Mouse (Mus musculus): ENCODE measurements around the gene Tnni2. TPM values are rescaled to one million over a fixed set of nuclear protein-coding genes. Genes with fewer than 3 reads are reported as not detected.

Tnni2 gene
- polyA plus RNA-seq, 1 experiment from 2014 or later = not detected

GRCm38 (mm10) chr7:142478574-142478973 is 37.0 kb downstream of the Tnni2 start:
- Histone ChIP-seq H3K27me3 (ENCODE audit: control insufficient read depth, insufficient read depth, low read length) (no peaks in the 10 kb centered on the region), H3K27ac (replicated peaks; ENCODE audit: low read depth, low read length) (no peak overlapping the region), H3K4me3 (replicated peaks; ENCODE audit: low read depth, low read length) (no peak overlapping the region), H3K4me1 (ENCODE audit: control insufficient read depth, insufficient read depth, low read length) (peaks cover 13% of the 10 kb centered on the region), H3K9me3 (ENCODE audit: control insufficient read depth, low read length) (no peaks in the 10 kb centered on the region), H3K9ac (replicated peaks; ENCODE audit: low read length) (no peak overlapping the region), H3K4me2 (ENCODE audit: low read length) (no peak overlapping the region), H3K36me3 (ENCODE audit: control insufficient read depth, insufficient read depth, low read length) (no peaks in the 10 kb centered on the region)
- WGBS = 20% methylated on average over 2 of the region's 2 CpGs
- DNase-seq (no peak), ATAC-seq (ENCODE audit: low FRiP score, low TSS enrichment) (no peak)

- peaks cover 13% of the 10 kb centered on the region for H3K4me1 ChIP-seq (ENCODE audit: control insufficient read depth, insufficient read depth, low read length)
- DNase-seq = no peak
- H3K9me3 ChIP-seq (ENCODE audit: control insufficient read depth, low read length) = no peaks in the 10 kb centered on the region
- no peaks in the 10 kb centered on the region for H3K36me3 ChIP-seq (ENCODE audit: control insufficient read depth, insufficient read depth, low read length)
- no peak overlapping the region for H3K27ac ChIP-seq (replicated peaks; ENCODE audit: low read depth, low read length)
- H3K27me3 ChIP-seq (ENCODE audit: control insufficient read depth, insufficient read depth, low read length) = no peaks in the 10 kb centered on the region
- no peak overlapping the region for H3K4me2 ChIP-seq (ENCODE audit: low read length)
- H3K9ac ChIP-seq (replicated peaks; ENCODE audit: low read length) = no peak overlapping the region
- ATAC-seq (ENCODE audit: low FRiP score, low TSS enrichment) = no peak
- no peak overlapping the region for H3K4me3 ChIP-seq (replicated peaks; ENCODE audit: low read depth, low read length)
Observed at GRCm38 (mm10) chr7:142479307-142479706, 37.7 kb downstream of the Tnni2 start.

DNA sequence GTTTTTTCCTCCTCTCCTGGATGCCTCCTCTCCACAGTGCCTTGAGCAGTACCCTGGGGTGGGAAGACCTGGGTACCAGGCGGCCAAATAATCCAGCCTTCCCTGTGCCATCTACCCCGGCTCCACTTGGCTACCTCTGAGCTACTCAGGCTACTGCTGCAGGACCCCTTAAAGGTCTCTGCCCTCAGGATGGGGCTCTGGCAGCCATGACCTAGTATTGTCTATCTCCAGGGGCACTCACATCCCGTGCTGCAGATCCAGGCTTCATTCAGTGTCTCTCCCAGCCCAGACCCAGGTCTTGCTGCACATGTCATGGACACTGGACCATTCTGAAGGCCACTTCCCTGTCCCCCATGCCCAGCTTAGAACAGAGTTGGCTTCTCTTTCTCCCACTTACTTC is 38.3 kb downstream of the Tnni2 start:
- no peak overlapping the region for H3K9ac ChIP-seq (replicated peaks; ENCODE audit: low read length)
- H3K27ac ChIP-seq (replicated peaks; ENCODE audit: low read depth, low read length) = no peak overlapping the region
- H3K4me3 ChIP-seq (replicated peaks; ENCODE audit: low read depth, low read length) = no peak overlapping the region
- no peaks in the 10 kb centered on the region for H3K9me3 ChIP-seq (ENCODE audit: control insufficient read depth, low read length)
- ATAC-seq (ENCODE audit: low FRiP score, low TSS enrichment) (no peak), DNase-seq (no peak)
- H3K4me1 ChIP-seq (ENCODE audit: control insufficient read depth, insufficient read depth, low read length) = peaks cover 13% of the 10 kb centered on the region
- no peak overlapping the region for H3K4me2 ChIP-seq (ENCODE audit: low read length)
- 94% methylated on average over 3 of the region's 3 CpGs for WGBS
- H3K27me3 ChIP-seq (ENCODE audit: control insufficient read depth, insufficient read depth, low read length) = no peaks in the 10 kb centered on the region
- no peaks in the 10 kb centered on the region for H3K36me3 ChIP-seq (ENCODE audit: control insufficient read depth, insufficient read depth, low read length)

GRCm38 (mm10) chr7:142480661-142481060 is 39.1 kb downstream of the Tnni2 start:
- no peaks in the 10 kb centered on the region for H3K9me3 ChIP-seq (ENCODE audit: control insufficient read depth, low read length)
- peaks cover 13% of the 10 kb centered on the region for H3K4me1 ChIP-seq (ENCODE audit: control insufficient read depth, insufficient read depth, low read length)
- H3K4me3 ChIP-seq (replicated peaks; ENCODE audit: low read depth, low read length) = no peak overlapping the region
- no peaks in the 10 kb centered on the region for H3K36me3 ChIP-seq (ENCODE audit: control insufficient read depth, insufficient read depth, low read length)
- H3K4me2 ChIP-seq (ENCODE audit: low read length) = no peak overlapping the region
- H3K27me3 ChIP-seq (ENCODE audit: control insufficient read depth, insufficient read depth, low read length) = no peaks in the 10 kb centered on the region
- ATAC-seq (ENCODE audit: low FRiP score, low TSS enrichment) (no peak), DNase-seq (no peak)
- no peak overlapping the region for H3K27ac ChIP-seq (replicated peaks; ENCODE audit: low read depth, low read length)
- H3K9ac ChIP-seq (replicated peaks; ENCODE audit: low read length) = no peak overlapping the region
- WGBS = 98% methylated on average over 3 of the region's 3 CpGs

GRCm38 (mm10) chr7:142481186-142481567 is 39.6 kb downstream of the Tnni2 start:
- no peak for ATAC-seq (ENCODE audit: low FRiP score, low TSS enrichment)
- Histone ChIP-seq H3K9me3 (ENCODE audit: control insufficient read depth, low read length) (no peaks in the 10 kb centered on the region), H3K27ac (replicated peaks; ENCODE audit: low read depth, low read length) (peak overlapping the region; percentile 54; the same call in 1 of the 2 replicates), H3K27me3 (ENCODE audit: control insufficient read depth, insufficient read depth, low read length) (no peaks in the 10 kb centered on the region), H3K9ac (replicated peaks; ENCODE audit: low read length) (peak overlapping the region; percentile 55), H3K4me2 (ENCODE audit: low read length) (peak overlapping the region; percentile 62), H3K36me3 (ENCODE audit: control insufficient read depth, insufficient read depth, low read length) (no peaks in the 10 kb centered on the region), H3K4me1 (ENCODE audit: control insufficient read depth, insufficient read depth, low read length) (peaks cover 13% of the 10 kb centered on the region), H3K4me3 (replicated peaks; ENCODE audit: low read depth, low read length) (peak overlapping the region; percentile 23)
- peak; percentile 69 for DNase-seq
- 7% methylated on average over 5 of the region's 5 CpGs for WGBS

- DNase-seq (peak; percentile 70), ATAC-seq (ENCODE audit: low FRiP score, low TSS enrichment) (peak; percentile 60)
- Histone ChIP-seq H3K36me3 (ENCODE audit: control insufficient read depth, insufficient read depth, low read length) (no peaks in the 10 kb centered on the region), H3K9me3 (ENCODE audit: control insufficient read depth, low read length) (no peaks in the 10 kb centered on the region), H3K4me2 (ENCODE audit: low read length) (peak overlapping the region; percentile 62), H3K9ac (replicated peaks; ENCODE audit: low read length) (peak overlapping the region; percentile 55), H3K4me1 (ENCODE audit: control insufficient read depth, insufficient read depth, low read length) (peaks cover 13% of the 10 kb centered on the region), H3K27me3 (ENCODE audit: control insufficient read depth, insufficient read depth, low read length) (no peaks in the 10 kb centered on the region), H3K27ac (replicated peaks; ENCODE audit: low read depth, low read length) (peak overlapping the region; percentile 54), H3K4me3 (replicated peaks; ENCODE audit: low read depth, low read length) (peak overlapping the region; percentile 23)
- 1% methylated on average over 21 of the region's 22 CpGs for WGBS
Observed at GRCm38 (mm10) chr7:142481568-142482255, 40.1 kb downstream of the Tnni2 start.

DNA sequence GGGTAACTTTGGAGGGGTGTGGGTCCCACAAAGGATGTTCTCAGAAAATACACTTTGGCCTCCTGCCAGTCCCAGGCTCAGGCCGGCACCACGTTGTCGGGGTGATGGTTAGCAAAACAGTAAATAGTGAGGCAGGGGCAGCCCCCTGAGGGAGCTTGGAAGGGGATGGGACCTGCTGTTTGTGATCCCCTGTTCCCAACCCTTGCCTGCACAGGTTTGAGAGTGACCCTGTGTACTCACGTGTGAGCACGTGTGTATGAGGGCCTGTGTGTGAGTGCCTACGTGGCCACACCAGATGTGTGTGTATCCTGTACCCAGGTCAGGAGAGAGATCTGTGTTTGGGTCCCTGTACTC is 40.6 kb downstream of the Tnni2 start:
- Histone ChIP-seq H3K4me2 (ENCODE audit: low read length) (peak overlapping the region; percentile 62), H3K4me3 (replicated peaks; ENCODE audit: low read depth, low read length) (no peak overlapping the region), H3K9me3 (ENCODE audit: control insufficient read depth, low read length) (no peaks in the 10 kb centered on the region), H3K27me3 (ENCODE audit: control insufficient read depth, insufficient read depth, low read length) (no peaks in the 10 kb centered on the region), H3K9ac (replicated peaks; ENCODE audit: low read length) (no peak overlapping the region; the same call in 1 of the 2 replicates), H3K27ac (replicated peaks; ENCODE audit: low read depth, low read length) (peak overlapping the region; percentile 54), H3K4me1 (ENCODE audit: control insufficient read depth, insufficient read depth, low read length) (peaks cover 13% of the 10 kb centered on the region), H3K36me3 (ENCODE audit: control insufficient read depth, insufficient read depth, low read length) (no peaks in the 10 kb centered on the region)
- ATAC-seq (ENCODE audit: low FRiP score, low TSS enrichment) = peak; percentile 47; the same call in 1 of the 2 replicates
- WGBS = 19% methylated on average over 6 of the region's 6 CpGs
- DNase-seq = peak; percentile 61

DNA sequence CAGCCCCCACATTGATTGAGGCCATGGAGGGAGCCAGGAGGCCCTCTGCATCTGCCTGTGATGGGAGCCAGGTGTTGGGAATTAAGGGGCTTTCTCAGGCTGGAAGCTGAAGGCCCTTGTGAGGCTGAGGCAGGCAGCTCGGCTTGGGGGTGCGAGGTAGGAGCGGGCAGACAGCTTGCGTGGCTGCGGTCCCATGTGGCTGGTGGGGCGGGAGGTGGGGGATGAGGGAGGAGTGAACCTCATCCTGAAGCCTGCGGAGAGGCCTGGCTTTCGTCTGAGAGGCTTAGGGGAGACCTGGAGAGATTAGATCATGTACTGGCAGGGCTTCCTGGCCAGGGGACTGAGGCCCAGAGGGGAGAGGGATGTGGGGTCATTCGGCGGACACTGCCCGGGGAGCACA is 41.5 kb downstream of the Tnni2 start:
- ATAC-seq (ENCODE audit: low FRiP score, low TSS enrichment) = no peak
- Histone ChIP-seq H3K4me2 (ENCODE audit: low read length) (no peak overlapping the region), H3K9me3 (ENCODE audit: control insufficient read depth, low read length) (no peaks in the 10 kb centered on the region), H3K4me1 (ENCODE audit: control insufficient read depth, insufficient read depth, low read length) (peaks cover 18% of the 10 kb centered on the region), H3K27me3 (ENCODE audit: control insufficient read depth, insufficient read depth, low read length) (no peaks in the 10 kb centered on the region), H3K9ac (replicated peaks; ENCODE audit: low read length) (no peak overlapping the region), H3K27ac (replicated peaks; ENCODE audit: low read depth, low read length) (no peak overlapping the region), H3K36me3 (ENCODE audit: control insufficient read depth, insufficient read depth, low read length) (no peaks in the 10 kb centered on the region), H3K4me3 (replicated peaks; ENCODE audit: low read depth, low read length) (no peak overlapping the region)
- DNase-seq = no peak
- 39% methylated on average over 11 of the region's 11 CpGs for WGBS

- ATAC-seq (ENCODE audit: low FRiP score, low TSS enrichment) (no peak), DNase-seq (no peak)
- no peaks in the 10 kb centered on the region for H3K36me3 ChIP-seq (ENCODE audit: control insufficient read depth, insufficient read depth, low read length)
- H3K27ac ChIP-seq (replicated peaks; ENCODE audit: low read depth, low read length) = no peak overlapping the region
- 86% methylated on average over 12 of the region's 12 CpGs for WGBS
- no peak overlapping the region for H3K4me2 ChIP-seq (ENCODE audit: low read length)
- H3K27me3 ChIP-seq (ENCODE audit: control insufficient read depth, insufficient read depth, low read length) = no peaks in the 10 kb centered on the region
- no peak overlapping the region for H3K4me3 ChIP-seq (replicated peaks; ENCODE audit: low read depth, low read length)
- H3K4me1 ChIP-seq (ENCODE audit: control insufficient read depth, insufficient read depth, low read length) = peaks cover 18% of the 10 kb centered on the region
- H3K9ac ChIP-seq (replicated peaks; ENCODE audit: low read length) = no peak overlapping the region
- no peaks in the 10 kb centered on the region for H3K9me3 ChIP-seq (ENCODE audit: control insufficient read depth, low read length)
Observed at GRCm38 (mm10) chr7:142484780-142485179, 43.2 kb downstream of the Tnni2 start.

Data from midbrain, embryonic 14.5 days (tissue).